Mouse (Mus musculus) liver, adult (tissue): ENCODE results near the gene Parp2.

ENCODE experiments used
- GATA4 ChIP-seq: IDR thresholded peaks from 2 replicates; pipeline ENCODE4 v1.6.1; 2014; ENCODE audit warnings: mild to moderate bottlenecking, low read length; ENCODE audit not compliant: insufficient replicate concordance

Gene Parp2

GRCm38 (mm10) chr14:50870805-50871143 lies 63.1 kb downstream of the Parp2 start:
- no peak for TF ChIP-seq GATA4
